Comparison of ENCODE assay signal across 26 mouse cellular contexts in genomic region chr7:111467715-111468114, GRCm38 (mm10).
DNase-seq lines count a peak whose midpoint lies in the region; ATAC-seq and TF ChIP-seq lines count a peak whose summit lies in the region.
"Had no signal": no experiment of that assay in that cellular context is flagged by ENCODE, and none has a peak within 500 bp of the region (broad histone marks: within the 10 kb centered on the region; RNA-seq: fewer than 3 reads in every experiment).

No protein-coding gene starts in this region.

- no peak for TF ChIP-seq CTCF in midbrain, postnatal 0 days (IDR thresholded peaks at IDR 0.05)

- no peak overlapping the region for H3K27ac ChIP-seq in hindbrain, embryonic 15.5 days (replicated peaks)
- H3K27ac ChIP-seq in hindbrain, embryonic 12.5 days, result no peak overlapping the region
- H3K27ac ChIP-seq in midbrain, embryonic 11.5 days (ENCODE audit: low read depth, low read length), result no peak overlapping the region
- H3K27ac ChIP-seq in midbrain, postnatal 0 days (ENCODE audit: low read depth, low read length), result no peak overlapping the region
- H3K27ac ChIP-seq: embryonic facial prominence, embryonic 13.5 days; embryonic facial prominence, embryonic 15.5 days; forebrain, embryonic 10.5 days; forebrain, embryonic 12.5 days had no signal

- DNase-seq in cerebellum, postnatal 10 days, result peak; percentile 36 to 53
- DNase-seq in cerebellum, adult 18-20 months, result no peak
- peak; percentile 37 for DNase-seq in midbrain, embryonic 11.5 days (ENCODE audit: low spot score, missing footprints)
- DNase-seq in midbrain, postnatal 0 days (ENCODE audit: low spot score), result no peak
- DNase-seq in R1 (ENCODE audit: low read depth, low spot score), result peak; percentile 10
- no peak for DNase-seq in adrenal gland, postnatal 10 days
- DNase-seq: adrenal gland, adult 2 months; adrenal gland, postnatal 14 days; adrenal gland, postnatal 36 days; B cell, adult 2 months; cerebellum, adult 11 months; cerebellum, adult 9-10 months; embryo, embryonic 11 days had no signal

- H3K4me1 ChIP-seq in hindbrain, embryonic 15.5 days (replicated peaks), result no peaks in the 10 kb centered on the region
- H3K4me1 ChIP-seq in hindbrain, embryonic 12.5 days, result no peaks in the 10 kb centered on the region
- H3K4me1 ChIP-seq in midbrain, embryonic 11.5 days (ENCODE audit: control insufficient read depth, insufficient read depth, low read length), result no peaks in the 10 kb centered on the region
- no peaks in the 10 kb centered on the region for H3K4me1 ChIP-seq in midbrain, postnatal 0 days (ENCODE audit: insufficient read depth, low read length)
- H3K4me1 ChIP-seq: embryonic facial prominence, embryonic 15.5 days; forebrain, embryonic 10.5 days; forebrain, embryonic 12.5 days had no signal

- WGBS in hindbrain, embryonic 15.5 days, result 45% methylated on average over 5 of the region's 5 CpGs
- WGBS in hindbrain, embryonic 12.5 days, result 56% methylated on average over 5 of the region's 5 CpGs
- WGBS in midbrain, embryonic 11.5 days, result 72% methylated on average over 5 of the region's 5 CpGs
- WGBS in midbrain, postnatal 0 days, result 72% methylated on average over 5 of the region's 5 CpGs

- H3K9ac ChIP-seq in hindbrain, embryonic 15.5 days, result no peak overlapping the region
- H3K9ac ChIP-seq in hindbrain, embryonic 12.5 days, result no peak overlapping the region
- no peak overlapping the region for H3K9ac ChIP-seq in midbrain, embryonic 11.5 days (ENCODE audit: low read length)
- no peak overlapping the region for H3K9ac ChIP-seq in midbrain, postnatal 0 days (replicated peaks; ENCODE audit: low read length, poor library complexity, severe bottlenecking)
- H3K9ac ChIP-seq: embryonic facial prominence, embryonic 13.5 days; embryonic facial prominence, embryonic 15.5 days; forebrain, embryonic 12.5 days had no signal

- H3K36me3 ChIP-seq in hindbrain, embryonic 15.5 days, result no peaks in the 10 kb centered on the region
- no peaks in the 10 kb centered on the region for H3K36me3 ChIP-seq in hindbrain, embryonic 12.5 days
- no peaks in the 10 kb centered on the region for H3K36me3 ChIP-seq in midbrain, embryonic 11.5 days (ENCODE audit: control insufficient read depth, insufficient read depth, low read length)
- H3K36me3 ChIP-seq in midbrain, postnatal 0 days (ENCODE audit: insufficient read depth, low read length), result no peaks in the 10 kb centered on the region
- H3K36me3 ChIP-seq: embryonic facial prominence, embryonic 13.5 days; forebrain, embryonic 10.5 days; forebrain, embryonic 12.5 days; G1E had no signal

- H3K4me2 ChIP-seq in hindbrain, embryonic 15.5 days, result no peak overlapping the region
- no peak overlapping the region for H3K4me2 ChIP-seq in hindbrain, embryonic 12.5 days (replicated peaks)
- no peak overlapping the region for H3K4me2 ChIP-seq in midbrain, embryonic 11.5 days
- H3K4me2 ChIP-seq in midbrain, postnatal 0 days (ENCODE audit: low read depth, low read length, poor library complexity, severe bottlenecking), result no peak overlapping the region
- H3K4me2 ChIP-seq: embryonic facial prominence, embryonic 13.5 days; embryonic facial prominence, embryonic 15.5 days; forebrain, embryonic 12.5 days had no signal

- H3K4me3 ChIP-seq in hindbrain, embryonic 15.5 days, result no peak overlapping the region
- H3K4me3 ChIP-seq in hindbrain, embryonic 12.5 days, result no peak overlapping the region
- no peak overlapping the region for H3K4me3 ChIP-seq in midbrain, embryonic 11.5 days (ENCODE audit: low read depth, low read length)
- no peak overlapping the region for H3K4me3 ChIP-seq in midbrain, postnatal 0 days (ENCODE audit: low read depth, low read length)
- H3K4me3 ChIP-seq: embryonic facial prominence, embryonic 13.5 days; embryonic facial prominence, embryonic 15.5 days; erythroblast, embryonic 14.5 days; forebrain, embryonic 10.5 days; forebrain, embryonic 12.5 days had no signal

- no peaks in the 10 kb centered on the region for H3K27me3 ChIP-seq in hindbrain, embryonic 15.5 days
- no peaks in the 10 kb centered on the region for H3K27me3 ChIP-seq in hindbrain, embryonic 12.5 days
- no peaks in the 10 kb centered on the region for H3K27me3 ChIP-seq in midbrain, embryonic 11.5 days (ENCODE audit: control insufficient read depth, insufficient read depth, low read length)
- no peaks in the 10 kb centered on the region for H3K27me3 ChIP-seq in midbrain, postnatal 0 days (ENCODE audit: insufficient read depth, low read length)
- H3K27me3 ChIP-seq: CH12.LX; embryonic facial prominence, embryonic 13.5 days; embryonic facial prominence, embryonic 15.5 days; forebrain, embryonic 12.5 days; Patski had no signal

- ATAC-seq in hindbrain, embryonic 15.5 days (ENCODE audit: low FRiP score, low read depth), result peak; percentile 54; the same call in 1 of the 2 replicates
- no peak for ATAC-seq in hindbrain, embryonic 12.5 days (ENCODE audit: low FRiP score)
- ATAC-seq in midbrain, embryonic 11.5 days (ENCODE audit: low FRiP score), result no peak
- ATAC-seq in midbrain, postnatal 0 days (ENCODE audit: low FRiP score), result no peak
- ATAC-seq: CD4-positive, CD25-positive, alpha-beta regulatory T cell, adult 4 months; forebrain, embryonic 14.5 days; forebrain, embryonic 16.5 days; Patski had no signal

- no peaks in the 10 kb centered on the region for H3K9me3 ChIP-seq in hindbrain, embryonic 15.5 days
- H3K9me3 ChIP-seq in hindbrain, embryonic 12.5 days (replicated peaks), result no peaks in the 10 kb centered on the region
- no peaks in the 10 kb centered on the region for H3K9me3 ChIP-seq in midbrain, embryonic 11.5 days (ENCODE audit: control insufficient read depth, low read length)
- no peaks in the 10 kb centered on the region for H3K9me3 ChIP-seq in midbrain, postnatal 0 days (ENCODE audit: low read length)
- H3K9me3 ChIP-seq: embryonic facial prominence, embryonic 13.5 days; embryonic facial prominence, embryonic 15.5 days; forebrain, embryonic 10.5 days; forebrain, embryonic 12.5 days had no signal

Comparison
In these comparisons a context has a peak if more than half of its experiments do, and no peak if none do; other contexts are left out.
1. DNase-seq: peak in cerebellum, postnatal 10 days (2 of 2), midbrain, embryonic 11.5 days (single experiment) and R1 (single experiment); none in cerebellum, adult 18-20 months (0 of 2), midbrain, postnatal 0 days (single experiment) and adrenal gland, postnatal 10 days (single experiment).